Comparison of ENCODE assay signal across 10 mouse cellular contexts in the genomic region with DNA sequence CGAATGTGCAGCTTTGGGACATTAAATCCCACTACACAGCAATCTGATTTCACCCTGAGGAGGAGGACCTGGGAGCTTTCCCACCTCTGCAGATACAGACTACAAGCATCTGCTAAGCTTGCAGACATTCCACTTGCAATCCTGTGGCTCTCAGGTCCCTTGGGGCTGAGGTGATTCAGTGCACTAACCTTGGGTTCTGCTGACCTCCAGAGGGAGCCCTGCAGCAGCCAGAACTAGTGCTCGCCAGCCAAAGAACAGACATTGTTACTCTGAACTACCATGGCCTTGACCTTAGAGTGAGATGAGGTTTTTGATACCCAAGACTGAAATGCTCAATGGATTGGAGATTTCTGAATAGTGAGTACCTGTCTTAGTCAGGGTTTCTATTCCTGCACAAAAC. TPM values are rescaled to one million over a fixed set of nuclear protein-coding genes. Genes with fewer than 3 reads are reported as not detected.
DNase-seq lines count a peak whose midpoint lies in the region; ATAC-seq and TF ChIP-seq lines count a peak whose summit lies in the region.
"Had no signal": no experiment of that assay in that cellular context is flagged by ENCODE, and none has a peak within 500 bp of the region (broad histone marks: within the 10 kb centered on the region; RNA-seq: fewer than 3 reads in every experiment).

No protein-coding gene starts in this region.

- no peak overlapping the region for H3K27ac ChIP-seq in lung, postnatal 0 days (ENCODE audit: low read length)
- H3K27ac ChIP-seq in liver, postnatal 0 days (ENCODE audit: low read depth), result no peak overlapping the region
- H3K27ac ChIP-seq: embryonic facial prominence, embryonic 13.5 days had no signal

- H3K27me3 ChIP-seq in lung, postnatal 0 days (replicated peaks; ENCODE audit: insufficient read depth, low read length), result no peaks in the 10 kb centered on the region
- no peaks in the 10 kb centered on the region for H3K27me3 ChIP-seq in liver, postnatal 0 days (ENCODE audit: insufficient read depth, low read length)
- H3K27me3 ChIP-seq: embryonic facial prominence, embryonic 13.5 days had no signal

- DNase-seq in lung, postnatal 0 days (ENCODE audit: low spot score), result no peak
- DNase-seq in lung, adult 2 months, result no peak
- DNase-seq in MN1 (ENCODE audit: low spot score), result peak; percentile 19
- DNase-seq in adrenal gland, postnatal 36 days, result peak; percentile 61 to 66
- DNase-seq in liver, postnatal 0 days, result no peak
- DNase-seq in frontal cortex, postnatal 25 days (ENCODE audit: low spot score in 2 of 2), result no peak
- DNase-seq: spleen, adult 18-20 months had no signal

- TF ChIP-seq CTCF in lung, postnatal 0 days (IDR thresholded peaks at IDR 0.05), result peak; percentile 42
- no peak for TF ChIP-seq CTCF in lung, adult 2 months (IDR thresholded peaks at IDR 0.05; ENCODE audit: insufficient read depth, low read length)
- peak; percentile 50 for TF ChIP-seq CTCF in liver, postnatal 0 days (IDR thresholded peaks at IDR 0.05; ENCODE audit: low read depth)

- ATAC-seq in lung, postnatal 0 days, result no peak
- no peak for ATAC-seq in liver, postnatal 0 days
- ATAC-seq in activated CD4-positive, CD25-positive, alpha-beta regulatory T cell, adult 4 months, result no peak

- TF ChIP-seq EP300 in lung, postnatal 0 days (IDR thresholded peaks at IDR 0.05), result no peak
- TF ChIP-seq EP300 in liver, postnatal 0 days (IDR thresholded peaks at IDR 0.05; ENCODE audit: low read depth), result no peak

- no peak overlapping the region for H3K4me3 ChIP-seq in lung, postnatal 0 days (ENCODE audit: low read depth, low read length)
- H3K4me3 ChIP-seq in lung, adult 2 months (replicated peaks; ENCODE audit: extremely low read depth, low read depth, low read length), result no peak overlapping the region
- no peak overlapping the region for H3K4me3 ChIP-seq in liver, postnatal 0 days (ENCODE audit: low read depth, low read length)
- H3K4me3 ChIP-seq: embryonic facial prominence, embryonic 13.5 days; myocyte had no signal

- no peak for TF ChIP-seq POLR2A in lung, adult 2 months (IDR thresholded peaks at IDR 0.05; ENCODE audit: borderline replicate concordance, extremely low read depth, low read depth, low read length)

- no peaks in the 10 kb centered on the region for H3K36me3 ChIP-seq in lung, postnatal 0 days (ENCODE audit: insufficient read depth, low read length)
- no peaks in the 10 kb centered on the region for H3K36me3 ChIP-seq in liver, postnatal 0 days (replicated peaks; ENCODE audit: insufficient read depth, low read length)
- H3K36me3 ChIP-seq: embryonic facial prominence, embryonic 13.5 days had no signal

- no peaks in the 10 kb centered on the region for H3K4me1 ChIP-seq in lung, postnatal 0 days (ENCODE audit: insufficient read depth, low read depth, low read length)
- no peaks in the 10 kb centered on the region for H3K4me1 ChIP-seq in lung, adult 2 months (ENCODE audit: control insufficient read depth, insufficient read depth, low read length)
- H3K4me1 ChIP-seq in liver, postnatal 0 days (ENCODE audit: insufficient read depth), result no peaks in the 10 kb centered on the region
- H3K4me1 ChIP-seq: embryonic facial prominence, embryonic 13.5 days had no signal

- no peak overlapping the region for H3K4me2 ChIP-seq in lung, postnatal 0 days (replicated peaks; ENCODE audit: low read depth, low read length)
- no peak overlapping the region for H3K4me2 ChIP-seq in liver, postnatal 0 days (ENCODE audit: low read depth, low read length)
- H3K4me2 ChIP-seq: embryonic facial prominence, embryonic 13.5 days had no signal

- H3K9ac ChIP-seq in lung, postnatal 0 days (replicated peaks; ENCODE audit: low read depth), result no peak overlapping the region
- no peak overlapping the region for H3K9ac ChIP-seq in liver, postnatal 0 days (replicated peaks)
- H3K9ac ChIP-seq: embryonic facial prominence, embryonic 13.5 days had no signal

- no peaks in the 10 kb centered on the region for H3K9me3 ChIP-seq in lung, postnatal 0 days (ENCODE audit: low read length)
- H3K9me3 ChIP-seq in liver, postnatal 0 days (ENCODE audit: low read length), result no peaks in the 10 kb centered on the region
- H3K9me3 ChIP-seq: embryonic facial prominence, embryonic 13.5 days had no signal

- 58% methylated on average over 2 of the region's 2 CpGs for WGBS in lung, postnatal 0 days
- WGBS in lung, adult 2 months, result 54% methylated on average over 2 of the region's 2 CpGs
- WGBS in liver, postnatal 0 days (ENCODE audit: insufficient replicate concordance), result 47% methylated on average over 2 of the region's 2 CpGs

RNA-seq across cellular contexts. Expression of a gene that starts 4.4 kb away (rescaled TPM):
- polyA plus RNA-seq in lung, postnatal 0 days (2015; fragmentation: Nextera tagmentation; extraction: Ambion mirVana), result 0.25 and 0.37 TPM in 2 replicates
- 0.07 TPM in 1 of 2 replicates, not detected in the other for polyA plus RNA-seq in lung, adult 2 months (2012; rRNA removed)
- total RNA-seq in adrenal gland, postnatal 36 days (2021), result not detected
- 0.25 and 0.30 TPM in 2 replicates for polyA plus RNA-seq in liver, postnatal 0 days (2015; fragmentation: Nextera tagmentation; extraction: Ambion mirVana)
- polyA plus RNA-seq in activated CD4-positive, CD25-positive, alpha-beta regulatory T cell, adult 4 months (2017; shearing (Covaris generic)), result under 1 TPM in 1 of 2 experiments, not detected in 1; 0.22 TPM
- polyA plus RNA-seq: myocyte had no signal

Comparison
In these comparisons a context has a peak if more than half of its experiments do, and no peak if none do; other contexts are left out.
1. DNase-seq: peak in MN1 (single experiment) and adrenal gland, postnatal 36 days (2 of 2); none in lung, postnatal 0 days (single experiment), lung, adult 2 months (single experiment), liver, postnatal 0 days (single experiment) and frontal cortex, postnatal 25 days (0 of 2).